Mouse (Mus musculus): ENCODE data around the gene Slc51a.

DNA sequence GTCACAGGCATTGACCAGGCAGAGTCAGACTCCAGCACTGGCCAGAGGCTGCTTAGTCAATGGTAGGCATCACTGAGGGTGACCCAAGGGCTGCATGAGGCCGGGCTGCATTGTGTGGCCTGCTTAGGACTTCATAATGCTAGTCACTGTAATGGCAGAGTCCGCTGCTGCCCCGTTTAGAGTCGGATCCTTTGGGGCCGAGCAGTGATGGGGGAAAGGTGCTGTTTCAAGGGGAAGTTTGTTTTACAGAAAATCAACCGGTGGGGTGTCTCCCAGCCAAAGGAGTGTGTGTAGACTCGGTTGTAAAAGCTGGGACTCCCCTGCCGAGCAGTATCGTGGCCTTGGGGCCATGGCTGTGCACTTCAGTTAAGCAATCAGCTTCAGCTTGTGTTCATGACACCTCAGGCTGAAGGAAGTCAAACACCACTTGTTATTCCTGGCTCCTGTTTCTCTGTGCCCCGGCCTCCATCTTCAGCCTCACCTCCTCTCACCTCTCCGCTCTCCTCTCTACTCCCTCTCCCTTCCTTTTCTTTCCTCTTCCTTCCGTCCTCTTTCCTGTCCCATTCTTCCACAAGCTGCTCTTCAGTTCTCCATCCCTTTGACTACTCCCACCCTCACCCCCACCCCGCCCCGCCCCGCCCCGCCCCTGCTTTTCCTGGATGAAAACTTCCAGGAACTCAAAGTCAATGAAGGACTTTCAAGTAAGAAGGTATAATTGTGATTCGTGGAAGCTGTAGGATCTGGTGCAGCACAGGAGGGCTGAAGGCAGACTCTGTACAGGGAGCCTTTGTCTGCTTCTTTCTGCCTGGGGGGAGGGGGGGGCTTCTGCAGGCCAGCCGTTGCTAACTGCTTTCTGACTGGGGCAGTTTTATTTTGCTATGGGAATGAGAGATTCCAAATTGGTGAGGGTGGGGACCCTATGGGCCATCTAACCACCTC, 23.0 kb upstream of the Slc51a start:
- TF ChIP-seq EP300 (IDR thresholded peaks at IDR 0.05; ENCODE audit: low read depth) (no peak), CTCF (IDR thresholded peaks at IDR 0.05; ENCODE audit: low read depth) (no peak)
